Mouse (Mus musculus): Measurements from ENCODE around the gene Ift57.

DNA sequence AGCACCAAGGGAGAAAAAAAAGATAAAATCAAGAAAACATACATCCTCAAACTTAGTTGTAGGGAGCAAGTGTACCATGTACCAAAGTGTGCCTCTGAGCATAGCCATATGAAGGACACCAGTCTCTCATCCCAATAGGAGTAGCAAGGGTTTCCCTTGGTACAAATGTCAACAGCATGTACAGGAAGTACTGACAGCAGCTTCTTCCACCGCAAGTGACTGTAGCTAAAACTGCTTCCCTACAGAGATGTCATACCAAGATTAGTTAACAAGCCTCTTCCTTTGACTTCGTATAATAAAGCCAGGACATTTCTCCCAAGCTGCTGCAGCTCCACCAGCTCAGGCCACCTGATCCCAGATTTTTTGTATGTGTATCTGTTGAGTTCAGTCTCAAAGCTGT is 39.9 kb upstream of the Ift57 start:
- TF ChIP-seq POLR2A (IDR thresholded peaks at IDR 0.05; ENCODE audit: insufficient read length, low read depth) (no peak), POLR2AphosphoS2 (IDR thresholded peaks at IDR 0.05; ENCODE audit: insufficient read length, low read depth) (no peak), E2F4 (IDR thresholded peaks at IDR 0.05; ENCODE audit: insufficient read depth) (no peak), USF1 (IDR thresholded peaks at IDR 0.05; ENCODE audit: low read depth) (no peak)

All from myocyte (in vitro differentiated cells).